Mouse (Mus musculus): ENCODE measurements around the gene Ren1.
A peak's percentile ranks its signal among the peaks of the same experiment; 100 is the strongest.

GRCm38 (mm10) chr1:133311240-133311639 lies 39.1 kb upstream of the Ren1 start:
- no peak for TF ChIP-seq POLR2A (IDR thresholded peaks at IDR 0.05; ENCODE audit: borderline replicate concordance, control insufficient read depth, low read depth, low read length)
- TF ChIP-seq CTCF (IDR thresholded peaks at IDR 0.05; ENCODE audit: control insufficient read depth, insufficient read depth, low read length), result peak; percentile 34; the same call in 1 of the 2 replicates

All from bone marrow, adult 2 months (tissue).